Mouse (Mus musculus): ENCODE results near the gene Gm10491.
A peak's percentile ranks its signal among the peaks of the same experiment; 100 is the strongest.

The Gm10491 gene

DNA sequence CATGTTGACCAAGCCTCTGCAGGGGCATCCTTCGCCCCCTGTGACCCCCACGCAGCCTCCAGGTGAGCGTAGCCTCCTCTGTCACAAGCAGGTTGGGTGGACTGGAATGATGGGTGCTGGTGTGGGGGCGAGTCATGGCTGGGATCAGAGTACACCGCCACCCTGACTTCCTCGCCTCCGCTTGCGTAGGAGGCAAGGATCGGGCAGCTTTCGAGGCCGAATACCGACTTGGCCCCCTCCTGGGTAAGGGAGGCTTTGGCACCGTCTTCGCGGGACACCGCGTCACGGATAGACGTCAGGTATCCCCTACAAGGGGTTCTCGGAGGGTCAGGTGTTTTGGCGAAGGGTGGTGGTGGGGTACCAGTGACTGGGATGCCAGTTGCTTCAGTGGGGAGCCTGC, 29.1 kb downstream of the Gm10491 start:
- peak in 1 of 2 experiments; percentile 16 for DNase-seq

DNA sequence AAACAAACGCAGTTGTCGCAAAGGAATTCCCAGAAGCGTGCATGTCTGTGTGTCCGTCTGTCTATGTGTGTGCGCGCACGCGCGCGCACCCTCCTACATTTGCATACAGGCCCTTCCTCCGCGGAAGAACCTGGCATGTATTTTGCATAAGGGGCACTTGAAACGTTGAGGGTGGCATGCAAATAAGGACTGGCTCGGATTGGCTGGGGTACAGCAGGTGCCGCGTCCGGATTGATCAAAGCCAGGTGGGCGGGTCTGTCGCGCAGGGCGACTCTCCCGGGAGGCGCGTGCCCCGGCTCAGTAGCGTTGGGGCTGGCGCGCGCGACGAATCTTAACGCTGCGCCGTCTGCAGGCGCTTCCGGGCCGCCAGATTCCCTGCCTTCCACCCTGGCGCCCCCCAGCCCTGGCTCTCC, 29.6 kb downstream of the Gm10491 start, which contains the start of gene Pim2:
Gene Pim2 (plus strand): TSS at position 256 of the 413 bp plus-strand sequence.
- DNase-seq: peak; percentile 88 to 90

DNA sequence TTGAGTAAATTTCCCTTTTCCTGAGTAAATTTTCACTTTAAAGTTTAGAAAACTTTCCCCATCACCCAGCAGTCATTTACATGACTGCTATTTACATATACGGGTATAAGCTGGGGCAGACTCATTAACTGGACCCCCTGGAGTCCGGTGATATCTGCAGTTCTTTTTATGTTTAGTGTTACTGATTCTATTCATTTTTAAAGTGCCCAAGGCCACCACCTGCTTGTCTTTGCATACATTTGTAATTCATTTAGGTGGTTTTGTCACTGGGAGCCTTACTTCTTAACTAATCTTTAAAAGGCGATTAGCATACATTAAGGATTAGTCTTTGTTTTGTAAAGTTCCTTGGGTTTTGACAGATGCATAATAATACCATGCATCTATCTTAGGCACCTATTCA, 37.8 kb downstream of the Gm10491 start:
- no peak for DNase-seq

DNA sequence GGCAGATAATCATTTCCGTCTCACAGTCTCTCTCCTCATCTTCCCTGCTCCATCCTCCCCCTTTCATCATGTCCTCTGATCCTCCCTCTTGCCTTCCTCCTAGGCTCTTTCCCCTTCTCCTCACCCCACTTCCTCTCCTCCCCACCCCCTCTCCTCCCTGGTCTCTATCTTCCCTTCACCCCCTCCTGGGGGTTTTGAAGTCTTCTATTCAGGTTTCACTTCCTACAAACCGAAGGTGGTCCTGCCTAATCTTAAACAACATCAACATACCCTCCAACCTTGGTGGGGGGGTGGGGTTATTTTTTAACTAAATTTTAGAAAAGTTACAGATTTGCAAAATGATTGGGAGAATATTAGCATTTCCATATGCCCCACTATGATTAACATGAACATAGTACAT, 39.1 kb downstream of the Gm10491 start:
- no peak for DNase-seq

DNA sequence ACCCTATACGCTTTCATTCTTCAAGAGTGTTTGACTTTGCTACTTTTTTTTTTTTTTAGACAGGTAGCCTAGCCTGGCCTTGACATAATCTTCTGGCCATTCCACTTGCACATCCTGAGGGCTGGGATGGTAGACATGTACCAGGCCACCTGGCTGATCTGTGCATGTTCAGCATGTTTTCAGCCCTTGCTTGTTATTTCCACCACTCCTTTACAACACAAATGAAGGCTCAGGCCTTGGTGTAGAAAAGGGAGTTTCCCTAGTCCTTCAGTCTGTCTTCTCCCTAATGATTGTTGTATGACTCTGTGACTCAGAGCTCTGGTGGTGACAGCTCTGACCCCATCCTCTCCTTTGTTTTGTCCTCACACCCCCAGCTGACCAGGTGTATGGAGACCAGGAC, 40.5 kb downstream of the Gm10491 start:
- DNase-seq: no peak

DNA sequence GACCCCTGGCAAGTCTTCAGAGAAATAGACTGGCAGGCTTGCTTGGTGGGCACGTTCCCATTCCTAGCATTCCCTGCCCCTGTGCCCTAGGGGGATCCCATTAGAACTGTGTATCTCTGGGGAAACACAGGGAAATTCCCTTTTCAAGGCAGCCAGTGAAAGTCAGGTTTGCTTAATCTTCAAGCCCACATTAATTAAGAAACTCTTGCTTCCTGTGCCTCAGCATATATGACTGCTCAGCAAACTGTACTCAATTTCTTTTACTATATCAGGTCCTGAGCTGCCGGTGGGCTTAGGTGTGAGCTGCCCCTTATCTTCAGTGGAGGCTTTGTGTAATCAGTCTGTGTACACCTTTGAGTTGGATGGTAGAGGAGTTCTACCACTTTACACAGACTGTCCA, 41.8 kb downstream of the Gm10491 start:
- no peak for DNase-seq

DNA sequence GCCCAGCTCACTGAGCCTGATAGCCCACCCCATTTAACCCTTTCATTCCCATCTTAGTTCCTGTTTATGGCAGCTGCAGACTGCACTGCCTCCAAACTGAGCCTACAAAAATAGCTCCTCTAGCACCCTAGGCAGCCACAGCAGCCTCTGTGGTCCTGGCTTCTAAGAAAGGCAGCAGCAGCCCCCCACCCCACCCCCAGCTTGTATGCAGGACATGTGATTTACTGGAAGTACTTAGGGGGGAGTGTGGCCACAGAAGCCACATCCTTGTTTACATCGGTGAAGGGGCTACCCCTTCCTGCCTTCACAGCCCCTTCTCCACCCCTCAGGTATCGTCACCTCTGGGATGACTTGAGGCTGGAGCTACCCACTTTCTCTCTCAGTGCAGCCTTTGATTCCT, 42.3 kb downstream of the Gm10491 start:
- DNase-seq: no peak

DNA sequence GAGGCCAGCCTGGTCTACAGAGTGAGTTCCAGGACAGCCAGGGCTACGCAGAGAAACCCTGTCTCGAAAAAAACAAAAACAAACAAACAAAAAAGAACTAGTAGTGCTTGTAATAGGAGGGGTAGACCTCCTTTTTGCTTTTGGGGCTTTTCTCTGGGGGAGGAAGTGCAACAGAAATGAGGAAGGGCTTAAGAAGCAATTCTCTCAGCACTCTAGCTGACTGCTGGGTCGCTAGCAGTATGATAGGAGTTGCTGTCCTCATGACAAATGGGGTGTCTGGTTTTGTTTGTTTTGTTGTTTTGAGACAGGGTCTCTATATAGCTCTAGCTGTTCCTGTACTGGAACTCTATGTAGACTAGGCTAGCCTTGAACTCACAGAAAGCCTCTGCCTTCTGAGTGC, 43.1 kb downstream of the Gm10491 start:
- DNase-seq: no peak

DNA sequence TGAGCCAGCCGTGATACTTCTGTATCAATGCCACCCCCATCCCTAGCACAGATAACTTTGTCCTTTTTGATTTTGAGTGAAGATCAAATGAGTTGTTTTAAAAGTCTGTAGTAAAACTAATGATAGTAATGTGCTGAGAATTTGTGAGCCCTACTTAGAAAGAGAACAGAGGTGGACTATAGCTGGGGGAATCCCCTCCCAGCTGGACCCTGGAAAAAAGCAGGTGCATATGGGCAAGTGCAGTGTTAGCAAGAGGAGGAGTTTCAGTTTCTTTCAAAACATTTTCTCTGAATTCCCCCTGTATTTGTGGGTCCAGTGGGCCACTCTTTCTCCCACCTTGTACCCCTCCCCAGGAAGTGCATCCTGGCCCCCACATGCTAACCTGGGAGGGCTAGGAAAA, 44.5 kb downstream of the Gm10491 start:
- no peak for DNase-seq

DNA sequence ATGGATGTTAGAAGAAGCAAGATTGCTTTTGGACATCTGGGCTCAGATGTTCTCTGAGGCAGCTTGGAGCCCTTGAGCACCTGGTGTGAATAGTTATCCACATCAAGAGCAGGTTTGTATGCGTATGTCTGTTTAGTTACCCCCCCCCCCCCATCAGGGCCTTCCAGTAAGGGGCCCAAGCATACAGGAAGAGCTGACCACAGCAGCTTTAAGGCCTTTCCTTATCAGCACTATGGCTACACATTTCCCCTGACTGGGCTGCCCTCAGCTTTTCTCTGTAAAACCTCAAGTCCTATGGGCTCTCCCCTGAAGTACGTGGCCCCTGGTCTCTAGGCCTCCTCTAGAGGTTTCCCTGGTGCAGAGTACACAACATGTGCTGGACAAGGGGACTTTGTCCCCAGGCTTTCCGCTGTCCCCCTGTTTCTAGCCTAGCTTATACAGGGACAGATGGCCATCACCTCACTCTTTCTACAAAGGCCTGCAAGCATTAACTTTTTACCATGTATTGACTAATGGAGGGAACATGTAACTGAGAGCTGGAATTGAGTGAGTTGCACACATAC, 48.4 kb downstream of the Gm10491 start:
- no peak for DNase-seq
